Mouse (Mus musculus): ENCODE data around the gene Arhgap15. TPM values are rescaled to one million over a fixed set of nuclear protein-coding genes. Genes with fewer than 3 reads are reported as not detected.

Gene Arhgap15
- total RNA-seq, 2 experiments from 2014 or later, result 10.6 to 11.0 TPM

GRCm38 (mm10) chr2:44356248-44356886 lies 607.7 kb downstream of the Arhgap15 start:
- no peak for DNase-seq

DNA sequence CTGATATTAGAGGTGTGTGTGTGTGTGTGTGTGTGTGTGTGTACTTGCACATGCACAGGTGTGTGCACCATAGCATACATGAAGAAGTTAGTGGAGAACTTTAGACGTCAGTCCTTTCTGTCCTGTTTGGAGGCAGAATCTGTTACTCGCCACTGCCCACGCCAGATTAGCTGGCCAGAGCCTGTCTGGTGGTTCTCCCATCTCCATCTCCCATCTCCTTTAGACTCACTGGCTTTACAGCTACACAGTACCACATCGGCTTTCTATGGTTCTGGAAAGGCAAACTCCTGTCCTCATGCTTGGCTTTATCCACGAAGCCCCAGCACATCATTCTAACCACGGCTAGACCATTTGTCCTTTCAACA lies 608.2 kb downstream of the Arhgap15 start:
- DNase-seq, result no peak

GRCm38 (mm10) chr2:44380225-44380624 lies 631.6 kb downstream of the Arhgap15 start:
- DNase-seq, result no peak

- DNase-seq, result no peak
These were observed 635.9 kb downstream of the Arhgap15 start for GRCm38 (mm10) chr2:44384541-44384940.

DNA sequence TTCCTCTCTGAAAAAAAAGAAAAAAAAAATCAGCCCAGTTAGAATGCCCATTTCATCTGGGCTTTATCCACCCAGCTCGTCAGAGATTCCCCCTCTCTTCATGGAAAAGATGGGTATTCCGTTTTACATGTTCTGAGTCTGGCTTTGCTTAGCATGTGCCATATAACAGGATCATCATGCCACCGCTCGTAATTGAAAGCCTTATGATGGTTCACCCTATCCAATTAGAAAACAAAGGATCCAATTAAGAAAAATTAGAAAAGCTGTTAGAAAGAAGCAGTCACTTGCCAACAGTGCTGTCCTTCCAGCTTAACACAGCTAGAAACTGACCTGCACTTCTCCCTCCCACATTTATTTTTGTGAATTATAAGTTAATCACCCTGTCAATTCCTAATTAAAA lies 640.9 kb downstream of the Arhgap15 start:
- DNase-seq, result no peak

DNA sequence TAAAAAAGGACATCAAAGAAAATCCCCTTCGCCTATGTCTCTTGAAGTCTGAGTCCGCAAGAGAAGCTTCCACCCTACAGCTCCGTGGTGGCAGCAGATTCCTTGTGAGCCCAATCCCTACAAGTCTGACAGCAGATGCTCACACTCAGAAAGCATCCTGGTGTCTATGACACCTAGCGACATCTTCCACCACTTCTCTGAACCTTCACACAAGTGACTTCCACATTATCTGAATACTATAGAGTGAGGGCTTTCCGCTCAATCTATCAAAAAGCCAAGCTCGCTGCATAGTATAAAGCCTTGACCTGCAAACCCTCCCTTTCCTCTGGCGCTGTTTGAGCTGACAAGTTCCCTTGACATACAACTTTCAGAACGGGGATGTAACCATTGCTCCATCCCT lies 645.2 kb downstream of the Arhgap15 start:
- DNase-seq, result no peak

DNA sequence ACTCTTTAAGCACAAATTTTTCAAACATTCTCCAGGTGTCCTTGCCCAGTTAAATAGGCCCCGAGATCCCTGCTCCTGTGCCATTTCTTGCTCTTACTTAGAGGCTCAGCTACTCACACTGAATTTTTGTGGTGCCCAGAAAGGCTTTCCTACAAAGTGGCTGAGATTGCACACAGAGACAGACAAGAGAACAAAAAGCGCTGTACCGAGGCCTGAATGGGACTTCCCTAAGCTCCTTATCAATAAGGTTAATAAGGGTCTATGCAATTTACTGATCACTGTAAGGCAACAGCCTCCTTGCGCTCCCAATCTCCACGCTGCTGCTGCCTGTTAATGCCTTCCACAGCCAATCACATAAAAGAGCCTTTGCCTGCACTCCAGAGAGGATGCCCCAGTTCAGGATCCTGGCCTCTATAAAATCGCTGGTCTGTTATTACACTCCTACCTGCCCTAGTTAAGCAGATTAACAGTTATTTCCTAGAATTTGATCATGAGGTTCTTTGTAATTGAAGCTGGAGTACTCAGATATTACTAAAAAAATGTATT lies 646.4 kb downstream of the Arhgap15 start:
- no peak for DNase-seq

DNA sequence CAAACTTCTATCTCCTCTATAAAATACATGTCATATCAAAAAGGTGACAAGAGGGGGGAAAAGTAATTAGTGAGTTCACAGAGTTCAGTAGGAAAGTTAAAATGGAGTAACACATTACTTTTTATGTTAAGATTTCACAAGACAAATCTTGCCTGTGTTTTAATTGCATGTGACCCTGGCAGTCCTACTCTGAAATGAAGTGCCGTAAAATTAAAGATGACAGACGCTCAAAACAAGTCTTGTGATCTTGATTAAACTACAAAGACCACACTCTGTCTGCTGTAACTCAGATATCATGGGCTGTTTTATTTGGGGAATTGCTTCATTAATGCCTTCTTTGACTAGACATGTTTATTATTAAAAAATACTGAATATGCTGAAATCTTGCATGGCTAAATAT lies 647.0 kb downstream of the Arhgap15 start:
- no peak for DNase-seq

- no peak for DNase-seq
These were observed 648.6 kb downstream of the Arhgap15 start for GRCm38 (mm10) chr2:44397209-44397608.

DNA sequence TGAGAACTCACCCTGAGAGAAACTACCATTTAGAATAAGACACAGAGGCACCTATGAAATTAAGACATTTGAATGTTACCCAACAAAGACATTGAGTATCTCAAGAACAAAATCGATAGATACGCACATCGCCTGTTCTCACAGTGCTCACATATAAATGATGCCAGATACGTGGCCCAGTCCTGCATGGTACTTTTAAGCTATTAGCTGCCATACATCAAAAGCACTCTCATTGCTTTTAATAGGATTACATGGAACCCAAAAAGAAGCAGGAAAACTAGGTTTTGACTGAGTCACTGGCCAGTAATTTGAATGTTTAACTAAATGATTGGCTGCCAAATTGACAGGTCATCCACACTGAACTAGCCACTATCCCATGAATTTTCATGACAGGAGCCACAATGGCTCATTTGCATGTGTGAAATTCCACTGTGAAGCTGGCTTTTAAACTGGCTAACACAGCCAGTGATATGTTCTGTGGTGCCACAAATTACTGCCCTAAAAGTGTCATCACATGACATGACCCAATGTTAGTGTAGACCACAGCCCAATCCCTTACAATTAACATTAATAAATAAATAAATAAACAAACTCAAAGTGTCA lies 649.2 kb downstream of the Arhgap15 start:
- DNase-seq, result no peak

DNA sequence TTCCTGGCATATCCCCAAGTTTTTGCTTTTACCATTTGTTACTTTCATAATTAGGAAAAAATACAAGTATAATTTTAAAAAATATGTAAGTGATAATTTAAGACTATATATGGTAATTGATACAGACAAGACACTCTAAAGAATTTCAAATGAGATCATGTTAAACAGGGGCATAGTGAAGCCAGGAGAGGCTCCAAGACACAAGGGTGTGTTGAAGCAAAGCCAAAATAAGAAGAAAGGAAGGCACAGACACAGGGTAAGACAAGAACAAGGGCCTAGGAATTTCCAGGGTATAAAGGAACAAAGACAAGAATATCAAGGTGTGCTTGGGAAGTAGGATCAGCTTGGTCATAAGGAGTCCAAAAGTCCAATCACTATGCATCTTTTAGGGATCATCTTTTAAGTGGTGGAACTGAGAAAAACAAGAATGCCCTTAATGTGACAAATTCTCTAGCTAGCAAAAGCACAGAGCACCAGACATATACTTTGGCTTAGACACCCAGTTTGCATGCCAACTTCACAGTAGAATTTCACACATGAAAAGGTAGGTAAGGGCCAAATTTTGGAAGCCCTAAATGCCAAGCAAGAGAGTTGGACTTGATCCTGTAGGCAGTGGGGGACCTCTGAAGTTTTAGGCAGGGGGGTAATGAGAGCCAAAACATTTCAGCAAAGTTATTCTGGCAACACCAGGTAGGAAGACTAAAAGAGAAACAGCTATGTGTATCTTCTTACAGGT lies 650.7 kb downstream of the Arhgap15 start:
- no peak for DNase-seq

- DNase-seq, result no peak
These were observed 653.2 kb downstream of the Arhgap15 start for GRCm38 (mm10) chr2:44401704-44402422.

DNA sequence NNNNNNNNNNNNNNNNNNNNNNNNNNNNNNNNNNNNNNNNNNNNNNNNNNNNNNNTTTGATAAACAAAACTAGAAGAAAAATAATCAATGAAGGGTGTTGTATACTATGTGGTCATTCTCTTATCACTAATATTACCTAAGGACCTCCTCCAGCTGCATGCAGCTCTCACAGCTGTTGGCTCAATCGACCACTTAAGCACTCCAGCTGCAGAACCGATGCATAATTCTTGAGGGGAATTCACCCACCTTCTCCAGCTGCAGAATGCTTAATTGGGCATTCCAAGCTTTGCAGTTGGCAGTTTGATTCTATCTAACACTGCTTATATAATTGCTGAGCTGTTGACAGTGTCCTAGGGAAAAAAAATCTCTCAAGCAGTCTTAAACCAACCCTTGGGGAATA lies 663.0 kb downstream of the Arhgap15 start:
- DNase-seq, result no peak

DNA sequence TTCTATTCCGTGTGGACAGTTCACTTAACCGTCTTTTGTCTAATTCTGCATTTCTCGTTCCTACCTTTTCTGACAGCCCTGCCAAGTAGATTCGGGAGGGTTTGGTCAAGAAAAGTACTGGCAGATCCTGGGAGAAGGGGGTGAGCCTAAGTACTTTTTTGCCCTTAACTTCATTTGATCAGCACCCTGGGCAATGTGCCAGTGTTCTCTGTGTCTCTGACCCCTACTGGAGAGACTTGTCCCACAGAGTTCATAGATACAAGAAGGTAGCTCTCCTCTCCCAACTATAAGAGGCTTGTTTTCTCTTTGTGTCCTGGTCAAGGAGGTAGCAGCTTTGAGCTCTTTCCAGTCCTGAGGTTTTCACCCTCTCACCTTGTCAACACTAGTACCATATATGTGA lies 667.7 kb downstream of the Arhgap15 start:
- no peak for DNase-seq

- no peak for DNase-seq
These were observed 671.1 kb downstream of the Arhgap15 start for GRCm38 (mm10) chr2:44419547-44420225.

DNA sequence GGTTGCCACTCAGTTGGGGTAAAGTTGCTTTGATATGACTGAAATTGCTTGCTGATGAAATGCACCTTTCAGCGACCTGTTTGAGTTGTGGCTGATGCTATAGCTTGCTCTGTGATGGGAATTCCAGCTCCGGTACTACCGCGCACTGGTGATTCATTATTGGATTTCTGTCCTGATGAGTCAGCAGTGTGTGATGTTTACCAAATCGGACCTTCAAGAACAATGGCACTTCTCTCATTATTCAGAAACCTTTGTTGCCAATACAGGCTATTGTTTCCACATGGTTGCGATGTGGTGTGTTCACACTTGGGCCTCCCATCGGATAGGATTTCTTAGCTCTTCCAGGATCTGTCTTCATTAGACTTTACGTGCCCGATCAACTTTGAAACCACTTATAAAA lies 681.9 kb downstream of the Arhgap15 start:
- no peak for DNase-seq

GRCm38 (mm10) chr2:44436652-44437051 lies 688.0 kb downstream of the Arhgap15 start:
- DNase-seq, result no peak

- no peak for DNase-seq
These were observed 689.0 kb downstream of the Arhgap15 start for GRCm38 (mm10) chr2:44437496-44438057.

- no peak for DNase-seq
These were observed 689.4 kb downstream of the Arhgap15 start for GRCm38 (mm10) chr2:44438070-44438469.

GRCm38 (mm10) chr2:44444938-44445337 lies 696.3 kb downstream of the Arhgap15 start:
- DNase-seq, result no peak

All from layer of hippocampus, postnatal 36 days (tissue).